Mouse (Mus musculus): ENCODE results near the gene Dlg4. TPM values are rescaled to one million over a fixed set of nuclear protein-coding genes. Genes with fewer than 3 reads are reported as not detected.

Gene Dlg4
- total and polyA plus RNA-seq, 3 experiments, result 6.5 to 24.7 TPM; not detected in 1

DNA sequence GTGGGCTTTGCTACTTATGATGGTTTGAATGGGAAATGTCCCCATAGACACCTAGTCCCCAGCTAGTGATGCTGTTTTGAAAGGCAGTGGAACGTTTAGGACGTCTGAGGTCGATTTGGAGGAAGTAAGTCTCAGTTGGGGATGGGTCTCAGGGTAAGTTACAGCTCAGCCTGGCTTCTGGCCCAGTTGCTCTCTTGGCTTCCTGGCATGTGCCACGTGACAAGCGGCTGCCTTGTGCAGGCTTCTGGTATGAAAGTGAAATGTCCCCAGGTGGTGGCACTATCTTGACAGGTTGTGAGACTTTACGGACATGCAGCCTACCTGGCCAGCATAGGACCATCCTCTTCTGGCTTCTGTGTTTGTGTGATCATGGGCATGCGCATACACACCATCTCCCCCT is 63.2 kb downstream of the Dlg4 start:
- Histone ChIP-seq H3K27ac (ENCODE audit: control insufficient read depth, low read depth, low read length) (no peak overlapping the region), H3K9ac (ENCODE audit: control insufficient read depth, low read depth, low read length, poor library complexity, severe bottlenecking) (no peak overlapping the region), H3K4me3 (ENCODE audit: control insufficient read depth in 1 of 2, insufficient read depth in 1 of 2, low read depth in 2 of 2, low read length in 2 of 2) (no peak overlapping the region), H3K79me2 (ENCODE audit: control insufficient read depth, insufficient read depth, low read length, poor library complexity) (no peaks in the 10 kb centered on the region), H3K9me3 (replicated peaks; ENCODE audit: insufficient read depth, low read length) (no peaks in the 10 kb centered on the region), H3K27me3 (ENCODE audit: control insufficient read depth in 1 of 2, insufficient read depth in 2 of 2, low read length in 2 of 2) (no peaks in the 10 kb centered on the region; a peak in 1 of 4 replicates), H3K36me3 (ENCODE audit: control insufficient read depth in 1 of 2, insufficient read depth in 2 of 2, low read length in 2 of 2) (peaks cover 0 to 10% of the 10 kb centered on the region in 2 experiments; a peak in 2 of 4 replicates), H3K4me1 (ENCODE audit: control insufficient read depth in 1 of 2, insufficient read depth in 2 of 2, low read length in 2 of 2) (peaks cover 5 to 14% of the 10 kb centered on the region in 2 experiments)
- TF ChIP-seq MEF2A (IDR thresholded peaks at IDR 0.05; ENCODE audit: extremely low read depth, insufficient replicate concordance, low read depth, low read length, poor library complexity, severe bottlenecking) (no peak), SIN3A (IDR thresholded peaks at IDR 0.05; ENCODE audit: low read length) (no peak), TCF12 (IDR thresholded peaks at IDR 0.05; ENCODE audit: low read depth, low read length) (no peak), CHD2 (IDR thresholded peaks at IDR 0.05; ENCODE audit: low read length) (no peak), UBTF (IDR thresholded peaks at IDR 0.05; ENCODE audit: borderline replicate concordance, insufficient read depth, low read depth, low read length) (no peak), CHD1 (IDR thresholded peaks at IDR 0.05; ENCODE audit: low read depth, low read length) (no peak), ZKSCAN1 (IDR thresholded peaks at IDR 0.05; ENCODE audit: low read depth, low read length) (no peak)
- peak; percentile 29 for DNase-seq (ENCODE audit: low read depth, low spot score)

DNA sequence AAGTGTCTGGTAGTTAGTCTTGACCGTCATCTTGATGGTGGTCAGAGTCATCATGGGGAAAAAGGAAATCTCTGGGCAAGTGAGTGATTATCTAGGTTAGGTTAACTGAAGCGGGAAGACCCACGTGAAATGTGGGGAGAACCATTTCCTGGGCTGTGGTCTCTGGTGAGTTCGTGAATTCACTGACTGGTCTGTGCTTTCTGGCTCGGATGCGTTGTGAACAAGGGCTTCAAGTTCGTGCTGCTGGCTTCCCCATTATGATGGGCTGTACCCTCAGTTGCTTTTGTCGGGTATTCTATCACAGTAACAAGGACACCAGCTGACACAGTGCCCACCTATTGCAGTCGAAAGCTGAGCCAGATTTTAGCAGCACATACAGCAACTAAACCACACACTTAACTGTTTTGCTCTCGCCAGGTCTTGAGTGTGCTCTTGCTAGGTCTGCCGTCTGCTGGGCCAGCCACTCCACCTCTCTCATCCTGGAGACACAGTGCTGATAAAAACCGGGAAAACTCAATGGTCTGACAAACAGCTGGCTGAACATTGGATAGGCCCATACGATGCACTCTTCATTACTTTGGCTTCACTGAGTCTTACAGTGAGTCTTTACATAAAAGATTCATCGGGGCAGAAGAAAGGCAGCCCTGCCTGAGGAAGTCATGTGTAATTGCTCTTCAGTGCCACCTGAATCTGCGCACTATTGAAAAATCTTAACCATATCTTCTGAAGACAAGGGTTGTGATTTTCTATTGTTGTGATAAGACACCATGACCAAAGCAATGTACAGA is 64.3 kb downstream of the Dlg4 start:
- no peaks in the 10 kb centered on the region; a peak in 1 of 4 replicates for H3K27me3 ChIP-seq (ENCODE audit: control insufficient read depth in 1 of 2, insufficient read depth in 2 of 2, low read length in 2 of 2)
- H3K9me3 ChIP-seq (replicated peaks; ENCODE audit: insufficient read depth, low read length), result no peaks in the 10 kb centered on the region
- no peaks in the 10 kb centered on the region for H3K79me2 ChIP-seq (ENCODE audit: control insufficient read depth, insufficient read depth, low read length, poor library complexity)
- TF ChIP-seq CHD1 (IDR thresholded peaks at IDR 0.05; ENCODE audit: low read depth, low read length), result no peak
- no peak for TF ChIP-seq SIN3A (IDR thresholded peaks at IDR 0.05; ENCODE audit: low read length)
- H3K36me3 ChIP-seq (ENCODE audit: control insufficient read depth in 1 of 2, insufficient read depth in 2 of 2, low read length in 2 of 2), result no peaks in the 10 kb centered on the region
- no peak for DNase-seq (ENCODE audit: low read depth, low spot score)
- no peak overlapping the region for H3K27ac ChIP-seq (ENCODE audit: control insufficient read depth, low read depth, low read length)
- H3K9ac ChIP-seq (ENCODE audit: control insufficient read depth, low read depth, low read length, poor library complexity, severe bottlenecking), result no peak overlapping the region
- peaks cover 0 to 4% of the 10 kb centered on the region in 2 experiments; a peak in 2 of 4 replicates for H3K4me1 ChIP-seq (ENCODE audit: control insufficient read depth in 1 of 2, insufficient read depth in 2 of 2, low read length in 2 of 2)
- no peak overlapping the region for H3K4me3 ChIP-seq (ENCODE audit: control insufficient read depth in 1 of 2, insufficient read depth in 1 of 2, low read depth in 2 of 2, low read length in 2 of 2)

DNA sequence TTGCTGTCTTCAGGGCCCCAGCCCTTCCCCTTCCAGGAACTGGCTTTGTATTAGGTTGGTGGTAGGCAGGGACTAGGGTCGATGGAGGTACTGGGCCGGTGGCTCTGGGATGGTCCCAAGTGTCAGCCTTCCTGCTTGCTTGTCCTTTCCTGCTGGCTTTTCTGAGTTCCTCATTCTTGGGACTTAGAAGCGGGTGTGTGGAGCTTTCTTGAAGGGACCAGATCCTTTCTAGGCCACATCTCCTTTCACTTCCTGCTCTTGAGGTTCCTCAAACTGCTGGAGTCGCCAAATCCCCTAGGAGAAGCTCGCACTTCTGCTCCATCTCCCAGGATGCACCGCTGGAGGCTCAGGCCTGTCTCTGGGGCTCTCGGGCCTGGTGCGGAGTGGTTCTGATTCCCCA is 67.8 kb downstream of the Dlg4 start:
- H3K27ac ChIP-seq (ENCODE audit: control insufficient read depth, low read depth, low read length), result no peak overlapping the region
- no peaks in the 10 kb centered on the region for H3K9me3 ChIP-seq (replicated peaks; ENCODE audit: insufficient read depth, low read length)
- no peak overlapping the region for H3K4me3 ChIP-seq (ENCODE audit: control insufficient read depth in 1 of 2, insufficient read depth in 1 of 2, low read depth in 2 of 2, low read length in 2 of 2)
- no peak for TF ChIP-seq NELFE (IDR thresholded peaks at IDR 0.05; ENCODE audit: low read depth, low read length)
- TF ChIP-seq RCOR1 (IDR thresholded peaks at IDR 0.05; ENCODE audit: low read depth, low read length), result no peak
- TF ChIP-seq ZNF384 (IDR thresholded peaks at IDR 0.05; ENCODE audit: low read depth, low read length), result no peak
- TF ChIP-seq MYB (IDR thresholded peaks at IDR 0.05; ENCODE audit: low read depth, low read length), result no peak
- TF ChIP-seq MYC (IDR thresholded peaks at IDR 0.05; ENCODE audit: low read depth, low read length), result no peak
- TF ChIP-seq KAT2A (conservative IDR thresholded peaks at IDR 0.05; ENCODE audit: low read depth, low read length), result no peak
- TF ChIP-seq POLR2AphosphoS5 (IDR thresholded peaks at IDR 0.05; ENCODE audit: borderline replicate concordance, low read depth, low read length), result no peak
- TF ChIP-seq BHLHE40 (IDR thresholded peaks at IDR 0.05; ENCODE audit: borderline replicate concordance, low read depth, low read length), result no peak
- no peak for TF ChIP-seq POLR2A (IDR thresholded peaks at IDR 0.05; ENCODE audit: control insufficient read depth in 1 of 2, insufficient read depth in 1 of 2, low read depth in 1 of 2, low read length in 2 of 2, poor library complexity in 1 of 2)
- no peak for TF ChIP-seq HCFC1 (IDR thresholded peaks at IDR 0.05; ENCODE audit: low read depth, low read length)
- TF ChIP-seq USF1 (IDR thresholded peaks at IDR 0.05; ENCODE audit: low read depth, low read length), result no peak
- no peak for TF ChIP-seq MAX (IDR thresholded peaks at IDR 0.05; ENCODE audit: low read length)
- no peak for TF ChIP-seq GABPA (IDR thresholded peaks at IDR 0.05; ENCODE audit: low read depth, low read length)
- TF ChIP-seq MXI1 (IDR thresholded peaks at IDR 0.05; ENCODE audit: low read depth, low read length), result no peak
- no peak for TF ChIP-seq ETS1 (IDR thresholded peaks at IDR 0.05; ENCODE audit: low read depth, low read length)
- no peak for TF ChIP-seq MAZ (IDR thresholded peaks at IDR 0.05; ENCODE audit: low read depth, low read length)
- DNase-seq (ENCODE audit: low read depth, low spot score), result no peak
- H3K9ac ChIP-seq (ENCODE audit: control insufficient read depth, low read depth, low read length, poor library complexity, severe bottlenecking), result no peak overlapping the region
- no peaks in the 10 kb centered on the region for H3K4me1 ChIP-seq (ENCODE audit: control insufficient read depth in 1 of 2, insufficient read depth in 2 of 2, low read length in 2 of 2)
- H3K36me3 ChIP-seq (ENCODE audit: control insufficient read depth in 1 of 2, insufficient read depth in 2 of 2, low read length in 2 of 2), result no peaks in the 10 kb centered on the region
- peaks cover 0 to 1% of the 10 kb centered on the region in 2 experiments; a peak in 2 of 4 replicates for H3K27me3 ChIP-seq (ENCODE audit: control insufficient read depth in 1 of 2, insufficient read depth in 2 of 2, low read length in 2 of 2)
- no peaks in the 10 kb centered on the region for H3K79me2 ChIP-seq (ENCODE audit: control insufficient read depth, insufficient read depth, low read length, poor library complexity)

All from MEL (cell line).